Mouse (Mus musculus) stomach, postnatal 0 days (tissue): ENCODE data around the gene Scn9a. TPM values are rescaled to one million over a fixed set of nuclear protein-coding genes. Genes with fewer than 3 reads are reported as not detected.

Source experiments
- ATAC-seq: fragments of 200-750 bp; cut with Nextera tagmentation; 2 replicates; pipeline ENCODE4 v1.8.0; 2017; ENCODE audit not compliant: low FRiP score, low TSS enrichment
- DNase-seq: peaks from one replicate; pipeline ENCODE4 v3.0.0-alpha.2; 2016; ENCODE audit warnings: low spot score
- H3K27ac ChIP-seq: fragments of 300-500 bp; sonication (generic); replicated peaks from 2 replicates; pipeline ENCODE4 v1.5.1; 2014; ENCODE audit warnings: mild to moderate bottlenecking, control low read depth
- H3K27me3 ChIP-seq: fragments of 300-500 bp; sonication (generic); 2 replicates; pipeline ENCODE4 v1.6.1; 2014; ENCODE audit warnings: low read length; ENCODE audit not compliant: control insufficient read depth, insufficient read depth
- H3K36me3 ChIP-seq: fragments of 300-500 bp; sonication (generic); 2 replicates; pipeline ENCODE4 v1.6.1; 2014; ENCODE audit warnings: low read length, mixed read lengths; ENCODE audit not compliant: control insufficient read depth, insufficient read depth
- H3K4me1 ChIP-seq: fragments of 300-500 bp; sonication (generic); replicated peaks from 2 replicates; pipeline ENCODE4 v1.6.1; 2014; ENCODE audit warnings: antibody characterized with exemption; ENCODE audit not compliant: control insufficient read depth, insufficient read depth
- H3K4me2 ChIP-seq: fragments of 300-500 bp; sonication (generic); replicated peaks from 2 replicates; pipeline ENCODE4 v1.6.1; 2014; ENCODE audit warnings: low read depth, mild to moderate bottlenecking, control low read depth, moderate library complexity
- H3K4me3 ChIP-seq: fragments of 300-500 bp; sonication (generic); 2 replicates; pipeline ENCODE4 v1.5.1; 2014; ENCODE audit warnings: low read depth, low read length, control low read depth
- H3K9ac ChIP-seq: fragments of 300-500 bp; sonication (generic); 2 replicates; pipeline ENCODE4 v1.6.1; 2014; ENCODE audit warnings: mild to moderate bottlenecking, low read length, control low read depth, mixed read lengths
- H3K9me3 ChIP-seq: fragments of 300-500 bp; sonication (generic); 2 replicates; pipeline ENCODE4 v1.6.1; 2016; ENCODE audit warnings: low read length; ENCODE audit not compliant: control insufficient read depth
- CTCF ChIP-seq: IDR thresholded peaks from 2 replicates; pipeline ENCODE4 v1.5.1; 2016; ENCODE audit warnings: antibody characterized with exemption, low read depth, mild to moderate bottlenecking, moderate library complexity
- EP300 ChIP-seq: optimal IDR thresholded peaks from 2 replicates; pipeline ENCODE3; 2016; ENCODE audit warnings: antibody characterized with exemption
- WGBS: fragments of 180-500 bp; shearing (Covaris S2); extraction: QIAGEN DNeasy Blood & Tissue Kit; methylation state at CpG from one replicate; pipeline ENCODE4 v1.1.7; 2014; 5-methylcytosine and 5-hydroxymethylcytosine counted together
- polyA plus RNA-seq: library from polyadenylated mRNA; unstranded; fragments of >200 nt; fragmentation: Nextera tagmentation; extraction: Ambion mirVana; gene quantifications from 2 replicates; pipeline ENCODE4 v1.2.1, GENCODE M21; 2015

The Scn9a gene
- 0.62 and 0.82 TPM in 2 replicates for polyA plus RNA-seq

DNA sequence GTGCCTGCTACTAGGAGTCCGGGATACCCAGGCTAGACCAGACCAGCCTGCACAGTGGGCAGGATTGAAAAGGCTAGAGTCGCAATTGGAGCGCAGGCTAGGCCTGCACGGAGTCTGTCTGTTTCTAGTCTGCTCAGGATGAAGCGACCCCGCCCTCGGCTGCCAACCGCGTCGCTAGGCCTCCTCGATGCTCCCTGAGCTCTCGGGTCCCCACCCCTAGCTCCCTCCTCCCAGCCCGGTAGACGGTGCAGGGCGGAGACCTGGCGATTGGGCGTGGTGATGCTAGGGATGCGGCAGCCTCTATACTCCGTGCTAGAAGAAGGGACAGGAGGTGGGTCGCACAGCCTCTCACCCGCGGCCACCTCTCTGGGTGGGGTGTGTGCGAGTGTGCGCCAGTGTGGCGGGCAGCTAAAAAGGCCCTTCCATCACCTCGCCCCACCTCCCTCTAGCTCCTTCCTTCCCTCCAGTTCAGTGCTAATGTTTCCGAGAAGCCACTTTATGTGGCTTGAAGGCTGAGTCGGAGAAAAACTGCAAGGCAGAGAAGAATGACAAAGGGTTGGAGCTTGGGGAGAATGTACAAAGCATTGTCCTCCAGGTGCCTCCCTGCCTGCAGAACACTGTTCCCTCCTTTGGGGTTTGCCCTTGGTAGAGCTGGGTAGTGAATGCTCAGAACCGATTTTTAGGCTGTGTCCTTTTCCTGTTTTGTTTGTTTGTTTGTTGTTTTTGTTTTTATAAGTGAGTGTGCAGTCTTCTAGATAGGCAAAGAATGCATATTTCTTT is at the start of gene Scn9a:
TSS of gene Scn9a (minus strand) at position 383 of the 780 bp plus-strand sequence.
- no peak within 1 kb of the TSS; the same call in 1 of the 2 replicates for H3K4me3 ChIP-seq
- no peak within 1 kb of the TSS for H3K27ac ChIP-seq
- TF ChIP-seq EP300 (no peak), CTCF (no peak)
- H3K4me2 ChIP-seq = peak within 1 kb of the TSS; percentile 41
- no peaks in the 10 kb centered on the region for H3K27me3 ChIP-seq
- 2% methylated on average over 29 of the region's 29 CpGs for WGBS
- H3K36me3 ChIP-seq = no peaks in the 10 kb centered on the region
- 0 out of 2 replicates have a peak, but pooled peaks have one; percentile 42 for ATAC-seq
- peak; percentile 18 for DNase-seq
- H3K9ac ChIP-seq = no peak within 1 kb of the TSS
- no peaks in the 10 kb centered on the region for H3K9me3 ChIP-seq
- H3K4me1 ChIP-seq = no peaks in the 10 kb centered on the region

DNA sequence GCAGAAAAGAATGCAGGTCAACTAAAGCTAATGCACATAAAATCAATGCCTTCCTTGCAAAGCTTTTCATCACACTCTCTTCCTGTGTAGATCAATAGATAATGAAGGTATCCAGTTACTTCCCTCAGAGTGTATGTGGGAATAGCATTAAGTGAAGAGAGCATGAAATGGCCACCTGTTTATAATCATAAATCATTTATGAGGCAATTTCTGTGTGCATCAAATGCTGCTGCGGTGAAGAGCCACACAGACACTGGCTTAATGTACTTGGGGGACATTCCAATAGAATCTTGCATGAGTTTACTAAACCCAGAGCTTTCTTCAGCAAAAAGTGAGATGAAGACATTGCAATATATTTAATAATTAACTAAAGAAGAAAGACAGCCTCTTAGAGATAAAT is 27.2 kb upstream of the Scn9a start:
- no peaks in the 10 kb centered on the region for H3K9me3 ChIP-seq
- H3K4me3 ChIP-seq = no peak overlapping the region
- WGBS = 45% methylated on average over 1 of the region's 1 CpGs
- no peak overlapping the region for H3K27ac ChIP-seq
- H3K36me3 ChIP-seq = no peaks in the 10 kb centered on the region
- TF ChIP-seq EP300 = no peak
- no peak for TF ChIP-seq CTCF
- H3K9ac ChIP-seq = no peak overlapping the region
- no peak for DNase-seq
- H3K4me1 ChIP-seq = no peaks in the 10 kb centered on the region
- ATAC-seq = no peak
- H3K4me2 ChIP-seq = no peak overlapping the region
- H3K27me3 ChIP-seq = no peaks in the 10 kb centered on the region

DNA sequence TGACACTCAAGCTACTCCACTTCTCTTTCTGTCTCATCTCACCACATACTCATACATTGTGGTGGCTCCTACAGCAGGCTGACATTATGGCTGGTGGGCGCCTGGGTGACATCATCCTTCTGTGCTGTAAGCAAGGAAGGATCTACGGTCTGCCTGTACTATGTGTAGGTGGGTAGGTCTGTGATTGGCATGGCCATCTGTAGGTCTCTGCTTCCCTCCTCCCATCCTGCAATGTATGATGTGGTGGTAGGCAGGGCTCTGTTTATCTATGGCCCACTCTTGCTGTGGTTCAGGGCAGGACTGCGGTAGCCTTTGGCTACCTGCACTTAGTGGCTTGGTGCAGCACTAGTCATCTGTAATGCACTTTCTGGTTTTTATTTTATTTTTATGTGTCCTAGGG is 21.7 kb upstream of the Scn9a start:
- no peak overlapping the region for H3K4me3 ChIP-seq

DNA sequence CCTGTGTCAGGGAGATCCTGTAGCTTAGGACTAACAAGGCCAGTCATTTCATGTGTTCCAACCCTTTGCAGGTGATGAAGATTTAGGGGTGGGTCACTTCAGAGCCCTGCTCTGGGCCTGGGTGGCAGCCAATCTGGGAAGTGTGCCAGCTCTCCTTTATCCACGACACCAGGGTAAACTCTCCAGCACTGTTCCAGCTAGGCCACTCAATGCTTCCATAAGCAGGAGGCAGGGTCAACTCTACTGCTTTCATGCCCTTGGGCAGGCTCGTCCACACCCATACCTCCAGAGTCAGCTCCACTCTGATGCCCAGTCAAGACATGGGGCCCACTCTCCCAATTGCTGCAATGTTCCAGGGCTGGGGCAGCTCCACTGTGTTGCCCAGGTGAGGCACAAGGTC is 20.7 kb upstream of the Scn9a start:
- Histone ChIP-seq H3K27me3 (no peaks in the 10 kb centered on the region), H3K9ac (no peak overlapping the region), H3K4me1 (no peaks in the 10 kb centered on the region), H3K9me3 (no peaks in the 10 kb centered on the region), H3K4me2 (no peak overlapping the region), H3K27ac (no peak overlapping the region), H3K36me3 (no peaks in the 10 kb centered on the region), H3K4me3 (no peak overlapping the region)
- ATAC-seq = 0 out of 2 replicates have a peak, but pooled peaks have one; percentile 4
- no peak for DNase-seq
- TF ChIP-seq EP300 = no peak
- WGBS = 42% methylated on average over 2 of the region's 2 CpGs

More for the DNA sequence above, 21.7 kb upstream of the Scn9a start:
- H3K36me3 ChIP-seq = no peaks in the 10 kb centered on the region
- no peak overlapping the region for H3K9ac ChIP-seq
- WGBS = 85% methylated on average over 3 of the region's 3 CpGs
- ATAC-seq (0 out of 2 replicates have a peak, but pooled peaks have one; percentile 21), DNase-seq (no peak)
- no peaks in the 10 kb centered on the region for H3K27me3 ChIP-seq
- TF ChIP-seq CTCF (no peak), EP300 (no peak)
- no peak overlapping the region for H3K4me2 ChIP-seq
- no peak overlapping the region for H3K27ac ChIP-seq
- H3K9me3 ChIP-seq = no peaks in the 10 kb centered on the region
- no peaks in the 10 kb centered on the region for H3K4me1 ChIP-seq

DNA sequence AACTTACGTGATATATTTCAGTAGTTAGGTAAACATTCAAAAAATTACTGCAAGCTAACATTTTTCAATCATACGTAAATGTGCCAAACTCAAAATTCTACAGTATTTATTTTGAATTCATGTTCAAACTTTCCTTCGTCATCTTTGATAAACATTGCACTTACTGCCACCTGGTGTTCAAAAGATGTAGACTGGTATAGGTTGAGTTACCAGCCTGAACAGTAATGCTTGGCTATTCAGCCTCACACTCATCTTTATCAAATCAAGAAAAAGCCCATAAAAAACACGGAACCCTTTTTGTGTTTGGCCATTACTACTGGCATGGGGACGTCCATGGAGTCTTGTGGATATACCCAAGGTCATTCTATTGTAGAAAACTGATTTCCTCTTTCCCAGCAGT is 9.6 kb upstream of the Scn9a start:
- H3K36me3 ChIP-seq = no peaks in the 10 kb centered on the region
- H3K9ac ChIP-seq = no peak overlapping the region
- DNase-seq = no peak
- H3K4me2 ChIP-seq = no peak overlapping the region
- H3K27me3 ChIP-seq = no peaks in the 10 kb centered on the region
- WGBS = 16% methylated on average over 5 of the region's 5 CpGs
- no peaks in the 10 kb centered on the region for H3K9me3 ChIP-seq
- TF ChIP-seq EP300 (no peak), CTCF (peak; percentile 73)
- H3K27ac ChIP-seq = no peak overlapping the region
- no peaks in the 10 kb centered on the region for H3K4me1 ChIP-seq
- ATAC-seq = no peak
- no peak overlapping the region for H3K4me3 ChIP-seq

DNA sequence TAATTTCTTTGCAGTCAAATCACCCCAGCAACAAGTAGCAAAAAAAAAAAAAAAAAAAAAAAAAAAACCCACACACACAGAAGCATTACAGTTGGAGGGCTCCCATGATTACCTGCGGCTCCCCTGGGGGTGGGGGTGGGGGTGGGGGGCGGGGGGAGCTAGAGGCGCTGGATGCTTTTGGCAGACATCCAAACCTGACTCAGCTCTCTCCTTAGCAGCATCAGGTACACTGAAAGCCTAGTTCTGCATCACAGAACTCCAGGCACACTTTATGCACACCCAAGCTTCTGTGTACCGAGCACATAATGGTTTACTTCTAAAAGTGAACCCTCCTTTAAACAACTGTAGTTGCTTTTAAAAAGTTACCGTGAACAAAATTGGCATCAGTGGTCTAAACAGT is 2.0 kb downstream of the Scn9a start:
- Histone ChIP-seq H3K36me3 (no peaks in the 10 kb centered on the region), H3K27me3 (no peaks in the 10 kb centered on the region), H3K4me2 (no peak overlapping the region), H3K27ac (no peak overlapping the region), H3K4me1 (no peaks in the 10 kb centered on the region), H3K9ac (no peak overlapping the region), H3K4me3 (no peak overlapping the region), H3K9me3 (no peaks in the 10 kb centered on the region)
- DNase-seq (no peak), ATAC-seq (no peak)
- TF ChIP-seq CTCF (no peak), EP300 (no peak)
- WGBS = 14% methylated on average over 5 of the region's 5 CpGs
